Mouse (Mus musculus) heart, adult 11 months (tissue): ENCODE measurements around the gene Cntn5.

ENCODE experiments used
- DNase-seq: peaks from one replicate; pipeline ENCODE4 v3.0.0; 2022

The Cntn5 gene

DNA sequence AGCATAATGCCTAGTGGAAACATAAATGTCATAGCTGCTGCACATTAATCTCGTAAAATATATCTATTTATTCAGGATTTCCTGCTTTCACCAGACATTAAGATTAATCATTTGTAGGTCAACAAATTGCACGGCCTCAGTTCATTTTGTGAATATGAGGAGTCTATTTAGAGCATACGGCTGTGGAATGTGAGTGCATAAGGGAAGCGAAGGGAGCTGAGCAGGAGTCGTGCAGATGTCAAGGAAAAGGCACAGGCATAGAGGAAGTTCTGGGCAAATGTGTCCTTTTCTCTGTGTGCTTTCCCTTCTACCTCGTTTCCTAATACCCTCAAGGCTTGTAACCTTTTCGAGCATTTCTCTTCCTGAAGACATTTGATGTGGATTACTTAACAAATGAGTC is 504.5 kb downstream of the Cntn5 start:
- peak; percentile 59 for DNase-seq

- DNase-seq, result no peak
Measured at GRCm38 (mm10) chr9:10389863-10390262, 514.7 kb downstream of the Cntn5 start.

GRCm38 (mm10) chr9:10384455-10384854 is 520.1 kb downstream of the Cntn5 start:
- no peak for DNase-seq

DNA sequence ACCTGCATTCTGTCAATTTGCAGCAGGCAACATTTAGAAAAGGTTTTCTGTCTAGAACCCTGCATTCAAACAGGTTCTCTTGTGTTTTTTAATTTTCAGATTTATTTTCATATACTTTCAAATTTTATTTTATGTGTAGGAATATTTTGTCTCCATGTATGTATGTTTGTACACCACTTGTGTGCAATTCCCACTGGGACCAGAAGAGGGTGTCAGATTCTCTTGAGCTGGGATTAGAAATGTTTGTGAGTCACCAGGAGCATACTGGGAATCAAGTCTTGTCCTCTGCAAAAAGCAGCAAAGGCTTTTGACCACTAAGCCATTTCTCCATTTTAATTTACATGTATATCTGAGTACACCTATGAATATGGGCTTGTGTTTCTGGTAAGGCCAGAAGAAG is 521.4 kb downstream of the Cntn5 start:
- DNase-seq, result no peak

GRCm38 (mm10) chr9:10381701-10382100 is 522.9 kb downstream of the Cntn5 start:
- DNase-seq, result no peak

GRCm38 (mm10) chr9:10376261-10376660 is 528.3 kb downstream of the Cntn5 start:
- DNase-seq, result no peak

GRCm38 (mm10) chr9:10368971-10369370 is 535.6 kb downstream of the Cntn5 start:
- DNase-seq, result no peak

DNA sequence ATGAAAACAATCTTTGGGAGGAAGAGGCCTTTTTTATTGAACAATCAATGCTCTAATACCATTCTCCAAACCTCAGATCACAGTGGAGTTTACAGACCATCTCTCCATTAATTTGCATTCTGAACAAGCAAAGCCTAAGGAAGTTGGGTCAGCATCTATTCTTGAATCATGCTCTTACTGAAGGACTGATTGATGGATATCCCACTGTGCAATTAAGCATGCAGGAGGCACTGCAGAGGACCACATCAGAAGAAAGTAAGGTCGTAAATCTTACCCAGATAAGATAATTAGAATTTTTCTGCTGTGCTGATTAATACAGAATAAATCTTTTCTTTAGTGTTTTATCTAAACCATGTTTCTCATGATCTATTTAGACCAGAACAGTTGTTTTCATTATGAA is 536.2 kb downstream of the Cntn5 start:
- DNase-seq, result no peak

GRCm38 (mm10) chr9:10366246-10366955 is 538.2 kb downstream of the Cntn5 start:
- DNase-seq, result peak; percentile 89

DNA sequence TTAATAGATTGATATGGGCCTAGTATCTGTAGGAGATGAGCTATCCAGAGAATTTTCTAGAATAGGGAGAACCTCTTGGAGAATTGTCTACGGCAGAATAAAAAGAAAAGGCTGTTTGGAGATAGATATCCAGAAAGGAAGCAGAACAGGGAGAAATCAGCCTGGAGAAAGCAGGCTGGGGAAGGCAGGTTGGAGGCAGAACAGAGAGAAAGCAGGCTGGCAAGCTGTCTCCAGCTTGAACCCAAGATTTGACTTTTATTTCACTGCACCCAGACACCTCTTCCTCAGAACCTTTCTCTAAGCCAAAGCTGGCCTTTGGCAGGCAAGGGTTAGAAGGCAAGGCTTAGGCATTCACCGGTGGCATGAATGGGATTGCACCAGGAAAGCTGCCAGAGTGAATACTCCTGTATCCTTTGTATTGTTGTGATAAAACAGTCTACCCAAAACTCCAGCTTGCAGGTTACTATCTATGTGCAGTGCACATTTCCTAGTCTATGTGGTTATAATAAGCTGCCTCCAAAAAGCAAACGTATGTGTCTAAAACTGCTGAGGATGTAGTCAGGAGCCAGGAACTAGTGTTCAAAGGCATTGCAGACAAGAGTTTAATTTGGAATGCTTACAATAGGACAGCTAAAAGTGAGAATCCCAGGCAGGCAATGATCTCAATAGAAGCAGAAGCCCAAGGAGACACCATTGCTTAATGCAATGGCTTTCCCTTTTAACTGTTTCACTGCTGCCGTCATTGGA is 553.5 kb downstream of the Cntn5 start:
- DNase-seq, result no peak

GRCm38 (mm10) chr9:10348741-10349140 is 555.8 kb downstream of the Cntn5 start:
- DNase-seq, result no peak

GRCm38 (mm10) chr9:10348222-10348621 is 556.4 kb downstream of the Cntn5 start:
- DNase-seq, result no peak

DNA sequence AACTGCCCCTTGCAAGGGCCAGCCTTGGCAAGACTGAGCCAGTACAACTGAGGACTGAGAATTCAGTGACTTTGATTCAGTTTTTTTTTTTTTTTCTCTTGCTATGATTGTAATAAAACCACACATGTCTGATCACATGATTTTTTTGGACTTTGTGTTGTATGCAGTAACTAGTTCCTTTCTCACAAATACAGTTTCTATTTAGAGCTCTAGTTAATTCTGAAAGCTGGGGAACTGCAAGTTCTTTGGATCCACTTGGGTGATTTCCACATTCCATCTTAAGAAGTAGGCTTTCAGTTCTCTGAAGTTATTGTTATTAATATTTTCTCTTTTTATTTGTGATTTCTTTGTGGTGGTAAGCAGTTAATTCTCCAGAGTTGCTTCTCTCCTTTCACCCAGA is 563.8 kb downstream of the Cntn5 start:
- no peak for DNase-seq

DNA sequence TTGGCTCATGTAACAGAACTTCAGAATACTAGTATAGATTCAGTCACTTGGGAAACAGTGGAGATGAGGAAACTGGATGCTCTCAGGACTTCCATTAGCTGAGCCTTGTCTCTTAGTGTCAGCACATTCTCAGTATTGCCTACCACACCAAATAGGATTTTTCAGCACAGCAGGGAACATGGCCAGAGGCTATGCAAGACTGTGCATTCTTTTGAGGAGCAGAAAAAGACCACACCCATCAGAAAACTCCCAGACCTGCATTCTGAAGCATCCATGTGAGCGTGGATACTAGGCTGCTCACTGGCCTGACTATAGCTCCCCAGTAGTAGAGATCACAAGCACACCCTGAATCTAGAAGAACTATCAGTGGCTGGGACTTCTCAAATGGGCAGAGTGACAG is 564.9 kb downstream of the Cntn5 start:
- no peak for DNase-seq

DNA sequence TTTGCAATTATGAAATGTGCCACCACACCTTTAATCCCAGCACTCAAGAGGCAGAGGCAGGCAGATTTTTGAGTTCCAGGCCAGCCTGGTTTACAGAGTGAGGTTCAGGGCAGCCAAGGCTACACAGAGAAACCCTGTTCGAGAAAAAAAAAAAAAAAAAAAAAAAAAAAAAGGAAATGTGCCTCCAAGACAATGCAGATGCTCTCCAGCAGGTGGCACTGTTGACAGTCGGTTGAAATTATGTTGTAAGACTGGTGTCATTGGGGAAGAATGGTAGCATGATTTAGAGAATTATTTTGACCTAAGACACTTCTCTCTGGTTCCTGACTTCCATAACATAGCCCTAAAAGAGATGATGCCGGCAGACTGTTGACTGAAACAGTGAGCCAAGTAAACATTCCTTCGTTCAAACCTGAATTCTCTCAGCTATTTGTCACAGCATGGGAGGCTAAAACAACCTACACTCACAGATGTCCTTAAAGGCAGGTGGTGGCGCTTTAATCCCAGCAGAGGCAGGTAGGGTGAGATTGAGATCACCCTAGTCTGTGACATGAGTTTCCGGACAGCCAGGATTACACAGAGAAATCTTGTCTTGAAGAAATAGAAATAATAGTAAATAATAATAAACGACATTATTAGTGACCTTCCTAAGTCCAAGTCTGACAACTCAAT is 579.7 kb downstream of the Cntn5 start:
- no peak for DNase-seq

GRCm38 (mm10) chr9:10269342-10269741 is 635.2 kb downstream of the Cntn5 start:
- no peak for DNase-seq

DNA sequence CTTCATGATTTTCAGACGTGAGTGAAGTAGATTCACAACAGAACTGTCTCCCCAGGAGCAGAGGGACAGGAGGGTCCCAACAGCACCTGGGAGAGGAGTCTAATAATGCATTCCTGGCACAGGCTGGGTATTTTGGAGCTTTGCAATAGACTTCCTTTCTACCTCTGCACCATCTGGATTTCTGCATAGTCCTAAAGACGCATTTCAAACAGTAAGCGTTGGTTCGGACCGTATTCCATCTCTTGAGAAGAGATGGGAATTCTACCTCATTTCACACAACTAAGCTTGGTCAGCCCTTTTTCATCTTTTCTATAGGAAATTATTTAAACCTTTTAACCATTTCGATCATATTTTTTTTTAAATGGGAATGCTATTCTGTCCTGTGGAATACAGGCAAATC is 635.7 kb downstream of the Cntn5 start:
- no peak for DNase-seq

DNA sequence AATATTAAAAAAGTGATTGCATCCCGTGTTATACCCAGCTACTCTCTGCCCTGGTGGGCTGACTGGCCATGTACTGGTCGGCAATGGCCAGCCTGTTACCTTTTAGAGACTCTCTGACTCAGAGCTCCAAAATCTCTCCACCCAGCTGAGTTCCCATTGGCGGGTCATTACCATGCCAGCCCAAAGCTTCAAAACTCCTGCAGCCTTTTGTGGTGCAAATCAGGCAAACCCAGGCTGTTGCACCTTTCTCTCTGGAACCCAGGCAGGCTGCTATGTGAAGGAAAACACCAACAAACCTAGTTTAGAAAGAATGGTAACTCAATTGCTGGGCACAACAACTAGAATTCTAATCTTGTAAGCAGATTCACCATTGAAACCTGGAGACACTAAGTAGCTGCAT is 639.0 kb downstream of the Cntn5 start:
- DNase-seq, result no peak

DNA sequence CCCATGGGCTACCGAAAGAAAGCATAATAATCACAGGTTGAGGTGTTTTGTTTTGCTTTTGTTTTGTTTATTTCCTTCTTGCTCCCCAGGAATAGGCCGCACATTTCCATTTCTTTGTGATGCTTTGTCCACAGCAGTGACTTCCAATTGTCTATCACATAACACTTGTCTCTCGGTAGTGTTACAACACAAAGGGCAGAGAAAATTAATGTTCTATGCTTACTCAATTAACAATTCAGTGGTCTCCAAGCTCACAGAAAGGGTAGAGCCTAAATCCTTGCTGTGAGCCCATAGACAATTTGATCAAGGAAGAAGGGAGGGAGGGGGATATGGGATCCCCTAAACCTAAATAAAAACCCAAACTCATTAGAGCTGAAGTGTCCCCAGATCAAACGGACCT is 671.2 kb downstream of the Cntn5 start:
- no peak for DNase-seq

DNA sequence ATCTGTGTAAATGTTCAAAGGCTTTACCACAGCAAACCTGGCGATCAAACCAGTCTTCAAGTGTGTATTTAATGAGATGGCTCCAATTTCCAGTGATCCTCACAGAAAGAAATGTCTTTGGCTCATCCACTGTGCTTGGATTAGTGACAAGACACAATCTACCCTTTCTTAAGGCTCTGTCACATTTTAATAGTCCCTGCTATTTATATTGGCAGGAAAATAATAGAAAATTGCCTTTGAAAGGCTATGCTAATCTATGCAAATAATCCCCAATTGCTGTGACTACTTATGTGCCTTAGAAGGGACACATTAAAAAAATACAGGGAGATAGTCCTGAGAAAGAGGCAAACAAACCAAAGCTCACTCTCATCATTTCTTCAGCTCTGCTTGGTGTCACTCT is 672.5 kb downstream of the Cntn5 start:
- no peak for DNase-seq

DNA sequence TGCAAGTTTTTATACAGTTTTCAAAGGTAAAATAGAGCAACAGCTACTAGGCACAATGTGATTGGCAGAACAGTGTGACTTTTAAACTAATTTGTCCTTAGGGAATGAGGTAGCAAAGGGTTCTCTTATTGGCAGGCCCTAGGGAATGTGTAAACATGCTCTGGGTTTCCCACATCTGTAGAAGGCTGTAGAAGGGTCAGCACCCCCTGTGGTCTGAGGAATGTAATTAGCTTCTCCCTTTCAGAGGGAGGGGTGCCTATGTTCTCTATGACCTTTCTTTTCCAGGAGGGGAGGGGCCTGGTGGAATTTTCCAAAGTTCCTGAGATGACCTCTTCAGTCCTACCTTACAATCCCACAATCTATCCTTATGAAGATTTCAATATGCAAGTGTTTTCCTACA is 673.6 kb downstream of the Cntn5 start:
- no peak for DNase-seq

GRCm38 (mm10) chr9:10229716-10230115 is 674.9 kb downstream of the Cntn5 start:
- no peak for DNase-seq

- no peak for DNase-seq
Measured at GRCm38 (mm10) chr9:10226013-10226412, 678.6 kb downstream of the Cntn5 start.

GRCm38 (mm10) chr9:10186063-10186462 is 718.5 kb downstream of the Cntn5 start:
- no peak for DNase-seq
